Mouse (Mus musculus) adrenal gland, adult 10 weeks (tissue): Measurements from ENCODE around the gene Plaur. TPM values are rescaled to one million over a fixed set of nuclear protein-coding genes. Genes with fewer than 3 reads are reported as not detected.

Experiments used
- polyA plus RNA-seq: library from polyadenylated mRNA; stranded (reverse); fragments of 350-450 nt; fragmentation: Illumina TruSeq; extraction: RNeasy Lipid Tissue Mini Kit (QIAGEN cat#74804); gene quantifications from one replicate; pipeline ENCODE4 v1.2.3, GENCODE M21; 2014; ENCODE audit warnings: low read depth, low replicate concordance

Plaur gene
- 1.9 TPM for polyA plus RNA-seq

GRCm38 (mm10) chr7:24462388-24463319 is at the start of gene Plaur:
Plaur (plus strand) TSS chr7:24462484.

GRCm38 (mm10) chr7:24451855-24452311 is 10.4 kb upstream of the Plaur start, which contains the start of gene Irgc1:
Irgc1 (minus strand) TSS chr7:24452297.

DNA sequence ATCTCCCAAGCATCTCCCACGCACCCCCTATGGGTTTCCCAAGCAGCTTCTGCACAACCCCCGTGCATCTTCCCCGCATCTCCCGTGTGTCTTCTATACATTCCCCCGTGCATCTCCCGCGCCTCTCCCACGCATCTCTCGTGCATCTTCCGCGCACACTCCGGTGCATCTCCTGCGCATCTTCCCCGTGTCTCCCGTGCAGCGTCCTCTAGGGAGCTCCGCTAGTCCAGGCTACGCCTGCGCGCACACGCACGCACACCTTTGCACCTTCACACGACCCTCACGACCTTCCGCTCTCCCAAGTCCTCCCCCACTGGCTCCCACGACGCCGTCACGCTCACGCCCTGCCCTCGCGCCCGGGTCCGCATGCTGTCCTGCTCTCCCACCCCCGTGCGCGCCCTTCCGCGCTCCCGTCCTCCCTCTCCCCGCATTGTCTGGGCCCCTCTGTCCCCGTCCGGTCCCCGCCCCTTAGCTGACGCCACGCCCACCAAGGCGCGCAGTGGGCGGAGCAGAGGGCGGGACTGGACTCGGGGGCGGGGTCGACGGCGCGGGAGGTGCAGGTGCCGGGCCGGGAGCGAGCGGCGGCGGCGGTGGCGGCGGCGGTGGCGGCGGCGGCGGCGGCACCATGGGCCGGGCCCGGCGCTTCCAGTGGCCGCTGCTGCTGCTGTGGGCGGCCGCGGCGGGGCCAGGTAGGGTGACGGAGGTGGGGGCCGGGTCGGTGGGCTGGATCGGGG is 19.4 kb downstream of the Plaur start, which contains the start of gene Cadm4:
Gene Cadm4 (plus strand): TSS at position 550 of the 734 bp plus-strand sequence.

GRCm38 (mm10) chr7:24506838-24507725 is 44.8 kb downstream of the Plaur start, which contains the start of gene Zfp428:
Zfp428 (plus strand) TSS chr7:24507006.

GRCm38 (mm10) chr7:24512355-24512754 is 50.1 kb downstream of the Plaur start, which contains the start of gene AC161166.1:
AC161166.1 (minus strand) TSS chr7:24512455.

Other genes with a start within 250 kb of the Plaur start
- 3.3 TPM for gene Zfp109, start 224.9 kb upstream of the Plaur start, polyA plus RNA-seq
- 2.3 TPM for gene Zfp108, start 207.7 kb upstream of the Plaur start, polyA plus RNA-seq
- gene Zfp93, start 192.1 kb upstream of the Plaur start, polyA plus RNA-seq = 2.1 TPM
- gene Zfp61, start 161.3 kb upstream of the Plaur start, polyA plus RNA-seq = 4.2 TPM
- gene Zfp94, start 145.8 kb upstream of the Plaur start, polyA plus RNA-seq = 1.5 TPM
- gene Tescl, start 128.5 kb upstream of the Plaur start, polyA plus RNA-seq = not detected
- gene Lypd5, start 113.3 kb upstream of the Plaur start, polyA plus RNA-seq = not detected
- gene Kcnn4, start 92.2 kb upstream of the Plaur start, polyA plus RNA-seq = not detected
- gene Smg9, start 62.9 kb upstream of the Plaur start, polyA plus RNA-seq = not detected
- not detected for gene Irgc1, start 10.2 kb upstream of the Plaur start, polyA plus RNA-seq
- gene Cadm4, start 19.5 kb downstream of the Plaur start, polyA plus RNA-seq = 0.29 TPM
- gene Zfp428, start 44.5 kb downstream of the Plaur start, polyA plus RNA-seq = not detected
- not detected for gene AC161166.1, start 50.0 kb downstream of the Plaur start, polyA plus RNA-seq
- gene Irgq, start 68.2 kb downstream of the Plaur start, polyA plus RNA-seq = 13.0 TPM
- gene Pinlyp, start 83.6 kb downstream of the Plaur start, polyA plus RNA-seq = not detected
- gene Xrcc1, start 83.8 kb downstream of the Plaur start, polyA plus RNA-seq = 0.87 TPM
- gene Ethe1, start 125.1 kb downstream of the Plaur start, polyA plus RNA-seq = 0.82 TPM
- not detected for gene Zfp575, start 125.2 kb downstream of the Plaur start, polyA plus RNA-seq
- gene Phldb3, start 148.3 kb downstream of the Plaur start, polyA plus RNA-seq = not detected
- gene Lypd3, start 174.1 kb downstream of the Plaur start, polyA plus RNA-seq = not detected
- gene Tex101, start 214.2 kb downstream of the Plaur start, polyA plus RNA-seq = not detected
- gene BC049730, start 246.8 kb downstream of the Plaur start, polyA plus RNA-seq = not detected